Mouse (Mus musculus): ENCODE data around the gene Ift172.
A peak's percentile ranks its signal among the peaks of the same experiment; 100 is the strongest.

Ift172 gene

GRCm38 (mm10) chr5:31290521-31291360, at the start of gene Ift172:
Gene Ift172 (minus strand): TSS chr5:31291116.
- peak; percentile 88 for ATAC-seq (ENCODE audit: low TSS enrichment)

- ATAC-seq (ENCODE audit: low TSS enrichment): peak; percentile 67; the same call in 1 of the 2 replicates
Measured at GRCm38 (mm10) chr5:31328255-31328654, 37.3 kb upstream of the Ift172 start.

GRCm38 (mm10) chr5:31326850-31327249, 35.9 kb upstream of the Ift172 start:
- no peak for ATAC-seq (ENCODE audit: low TSS enrichment)

- no peak for ATAC-seq (ENCODE audit: low TSS enrichment)
Measured at GRCm38 (mm10) chr5:31324085-31324484, 33.2 kb upstream of the Ift172 start.

GRCm38 (mm10) chr5:31322776-31323175, 31.9 kb upstream of the Ift172 start:
- ATAC-seq (ENCODE audit: low TSS enrichment): no peak

- no peak for ATAC-seq (ENCODE audit: low TSS enrichment)
Measured at GRCm38 (mm10) chr5:31312806-31313205, 21.9 kb upstream of the Ift172 start.

- peak; percentile 64 for ATAC-seq (ENCODE audit: low TSS enrichment)
Measured at GRCm38 (mm10) chr5:31303093-31303492, 12.2 kb upstream of the Ift172 start.

- no peak for ATAC-seq (ENCODE audit: low TSS enrichment)
Measured at GRCm38 (mm10) chr5:31301866-31302265, 10.9 kb upstream of the Ift172 start.

- no peak for ATAC-seq (ENCODE audit: low TSS enrichment)
Measured at GRCm38 (mm10) chr5:31298486-31298885, 7.6 kb upstream of the Ift172 start.

GRCm38 (mm10) chr5:31297981-31298380, 7.1 kb upstream of the Ift172 start:
- no peak for ATAC-seq (ENCODE audit: low TSS enrichment)

- ATAC-seq (ENCODE audit: low TSS enrichment): no peak
Measured at GRCm38 (mm10) chr5:31297047-31297757, 6.3 kb upstream of the Ift172 start, which contains the start of gene Gckr. Gene Gckr (plus strand): TSS chr5:31297443.

- peak; percentile 55; the same call in 1 of the 2 replicates for ATAC-seq (ENCODE audit: low TSS enrichment)
Measured at GRCm38 (mm10) chr5:31295606-31296141, 4.8 kb upstream of the Ift172 start, which contains the start of gene Fndc4. Gene Fndc4 (minus strand): TSS chr5:31296080.

GRCm38 (mm10) chr5:31294964-31295605, 4.2 kb upstream of the Ift172 start:
- ATAC-seq (ENCODE audit: low TSS enrichment): no peak

GRCm38 (mm10) chr5:31291361-31291688, 409 bp upstream of the Ift172 start:
- no peak; the same call in 1 of the 2 replicates for ATAC-seq (ENCODE audit: low TSS enrichment)

- ATAC-seq (ENCODE audit: low TSS enrichment): no peak
Measured at GRCm38 (mm10) chr5:31289626-31290230, 1.2 kb downstream of the Ift172 start.

GRCm38 (mm10) chr5:31288655-31289054, 2.3 kb downstream of the Ift172 start:
- no peak for ATAC-seq (ENCODE audit: low TSS enrichment)

- ATAC-seq (ENCODE audit: low TSS enrichment): no peak
Measured at GRCm38 (mm10) chr5:31288225-31288624, 2.7 kb downstream of the Ift172 start.

GRCm38 (mm10) chr5:31279245-31279988, 11.5 kb downstream of the Ift172 start:
- ATAC-seq (ENCODE audit: low TSS enrichment): no peak

- peak; percentile 89 for ATAC-seq (ENCODE audit: low TSS enrichment)
Measured at GRCm38 (mm10) chr5:31273018-31273417, 17.9 kb downstream of the Ift172 start.

GRCm38 (mm10) chr5:31267686-31268085, 23.2 kb downstream of the Ift172 start:
- no peak for ATAC-seq (ENCODE audit: low TSS enrichment)

GRCm38 (mm10) chr5:31266101-31266500, 24.8 kb downstream of the Ift172 start:
- no peak for ATAC-seq (ENCODE audit: low TSS enrichment)

All from frontal cortex, adult (tissue).